Mouse (Mus musculus): ENCODE data around the gene Dap3.

GRCm38 (mm10) chr3:88944109-88944508 is 6.9 kb downstream of the Dap3 start:
- TF ChIP-seq CTCF (IDR thresholded peaks at IDR 0.05; ENCODE audit: extremely low read depth, insufficient read depth, low read length) (no peak), POLR2A (IDR thresholded peaks at IDR 0.05; ENCODE audit: extremely low read depth, insufficient read depth, low read length) (no peak)

Data from cortical plate, adult 2 months (tissue).